Mouse (Mus musculus) cerebellum, adult 2 months (tissue): ENCODE results near the gene Nkpd1. TPM values are rescaled to one million over a fixed set of nuclear protein-coding genes. Genes with fewer than 3 reads are reported as not detected.
"Not testable (repeated sequence)": the region's sequence is repeated elsewhere in the genome, so short reads cannot be mapped to it uniquely, and the experiment has no call there.

Experiments used
- DNase-seq, 2 experiments: peaks; one replicate each; pipeline ENCODE4 v3.0.0; 2021
- H3K27ac ChIP-seq: fragments of 200-500 bp; 2 replicates; pipeline ENCODE4 v1.5.1; 2012; ENCODE audit warnings: low read length, control low read depth, inconsistent platforms; ENCODE audit not compliant: insufficient read depth
- H3K27me3 ChIP-seq: fragments of 200-500 bp; 2 replicates; pipeline ENCODE4 v1.6.1; 2012; ENCODE audit warnings: inconsistent platforms, mild to moderate bottlenecking, low read length, moderate library complexity; ENCODE audit not compliant: control insufficient read depth, insufficient read depth
- H3K4me1 ChIP-seq: fragments of 200-500 bp; 2 replicates; pipeline ENCODE4 v1.6.1; 2011; ENCODE audit warnings: low read length; ENCODE audit not compliant: control insufficient read depth, insufficient read depth
- H3K4me3 ChIP-seq: fragments of 200-500 bp; replicated peaks from 2 replicates; pipeline ENCODE3; 2011; ENCODE audit warnings: mild to moderate bottlenecking, low read depth, low read length, control low read depth; ENCODE audit not compliant: insufficient read depth
- CTCF ChIP-seq: fragments of 200-500 bp; IDR thresholded peaks from 2 replicates; pipeline ENCODE4 v1.5.1; 2011; ENCODE audit warnings: low read depth, mild to moderate bottlenecking, control low read depth, low read length, moderate library complexity, borderline replicate concordance; ENCODE audit not compliant: insufficient read depth
- POLR2A ChIP-seq: fragments of 200-500 bp; IDR thresholded peaks from 2 replicates; pipeline ENCODE4 v1.6.1; 2011; ENCODE audit warnings: low read length, control low read depth, borderline replicate concordance; ENCODE audit not compliant: insufficient read depth
- WGBS: fragments of 180-500 bp; shearing (Covaris S2); methylation state at CpG from one replicate; pipeline ENCODE4 v1.1.7; 2018; 5-methylcytosine and 5-hydroxymethylcytosine counted together
- polyA plus RNA-seq: library from polyadenylated mRNA; depleted of rRNA; stranded (reverse); fragments of >200 nt; gene quantifications from 2 replicates; pipeline ENCODE4 v1.2.3, GENCODE M21; 2012

Gene Nkpd1
- polyA plus RNA-seq, 1 experiment, result 1.8 TPM

DNA sequence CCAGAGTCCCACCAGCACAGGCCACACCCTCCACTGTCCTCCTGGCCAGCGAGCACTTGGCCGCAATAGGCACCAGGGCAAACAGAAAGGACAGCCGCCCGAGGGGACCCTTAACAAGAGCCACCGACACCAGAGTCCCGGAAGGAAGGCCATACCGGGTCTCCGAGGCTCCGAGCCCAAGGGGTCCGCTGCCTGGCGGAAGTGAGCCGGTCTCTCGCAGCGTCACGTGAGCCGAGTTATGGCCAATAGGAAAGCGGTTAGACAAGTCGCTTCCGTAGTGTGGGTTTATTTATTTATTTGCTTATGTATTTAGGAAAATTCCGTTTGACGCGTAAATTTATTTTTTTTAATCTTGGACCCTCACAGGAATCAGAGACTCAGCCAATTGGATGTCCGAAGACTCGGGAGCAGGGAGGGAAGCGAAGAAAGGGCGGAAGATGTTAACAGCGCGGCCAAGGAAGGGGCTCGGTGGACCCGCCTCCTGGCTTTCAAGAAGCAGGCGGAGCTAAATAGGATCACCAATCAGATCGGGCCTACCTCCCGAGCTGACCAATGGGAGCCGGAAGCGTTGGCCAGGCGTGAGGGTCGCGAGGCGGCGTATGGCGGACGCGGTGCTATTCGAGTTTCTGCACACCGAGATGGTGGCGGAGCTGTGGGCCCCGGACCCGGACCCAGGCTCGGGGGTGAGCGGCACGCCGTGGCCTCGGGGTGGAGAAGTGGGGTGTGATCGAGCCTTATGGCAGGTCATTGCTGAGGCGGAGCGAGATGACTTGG is 9.3 kb upstream of the Nkpd1 start, which contains the start of the genes Bloc1s3 and Trappc6a:
TSS of gene Bloc1s3 (minus strand) at position 218 of the 774 bp plus-strand sequence.
TSS of gene Trappc6a (plus strand) at position 246 of the 774 bp plus-strand sequence.
- H3K27ac ChIP-seq, result peak within 1 kb of the TSS; percentile 29; the same call in 1 of the 2 replicates
- under 1% methylated on average over 56 of the region's 56 CpGs for WGBS

DNA sequence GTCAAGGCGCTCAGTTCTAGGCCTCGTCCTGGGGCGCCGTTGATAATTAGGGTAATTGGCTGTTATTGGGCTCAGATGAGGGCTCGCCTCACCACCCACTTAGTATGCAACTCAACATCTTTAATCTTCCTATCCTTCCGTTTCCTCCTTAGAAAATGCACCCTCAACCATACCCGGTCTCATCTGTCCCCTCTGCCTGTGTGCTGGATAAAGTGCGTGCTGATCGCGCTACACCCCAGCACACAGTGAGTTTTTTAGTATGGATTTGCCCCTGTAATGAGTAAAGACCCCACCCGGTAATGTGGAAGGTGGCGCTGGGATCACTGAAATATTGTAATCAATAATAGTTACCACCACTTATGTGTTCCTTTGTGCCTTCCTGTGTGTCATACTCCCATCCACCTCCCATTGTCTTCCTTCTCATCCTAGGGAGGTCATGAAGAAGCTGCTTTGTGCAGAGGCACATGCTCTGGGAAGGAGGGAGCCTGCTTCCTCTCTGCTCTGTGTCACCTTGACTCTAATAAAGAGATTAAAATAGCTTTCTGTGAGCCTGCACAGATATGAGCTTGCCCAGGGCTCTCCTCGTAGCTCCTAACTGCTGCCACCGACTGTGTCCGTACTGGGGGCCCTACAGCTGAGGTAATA is 8.6 kb upstream of the Nkpd1 start:
- no peaks in the 10 kb centered on the region for H3K27me3 ChIP-seq
- peak overlapping the region; percentile 94 for H3K4me3 ChIP-seq
- WGBS, result 3% methylated on average over 15 of the region's 15 CpGs
- H3K4me1 ChIP-seq, result 0 out of 2 replicates have a peak, but pooled peaks cover 4% of the 10 kb centered on the region
- peak overlapping the region; percentile 29; the same call in 1 of the 2 replicates for H3K27ac ChIP-seq
- DNase-seq, result no peak
- TF ChIP-seq CTCF (no peak), POLR2A (no peak)

More for the DNA sequence above, 9.3 kb upstream of the Nkpd1 start, which contains the start of the genes Bloc1s3 and Trappc6a:
- peak within 1 kb of the TSS; percentile 94 for H3K4me3 ChIP-seq
- peaks cover 7% of the 10 kb centered on the region; the same call in 1 of the 2 replicates for H3K4me1 ChIP-seq
- TF ChIP-seq CTCF (no peak), POLR2A (peak; percentile 51; the same call in 1 of the 2 replicates)
- no peaks in the 10 kb centered on the region for H3K27me3 ChIP-seq
- DNase-seq, result peak; percentile 94 to 95

DNA sequence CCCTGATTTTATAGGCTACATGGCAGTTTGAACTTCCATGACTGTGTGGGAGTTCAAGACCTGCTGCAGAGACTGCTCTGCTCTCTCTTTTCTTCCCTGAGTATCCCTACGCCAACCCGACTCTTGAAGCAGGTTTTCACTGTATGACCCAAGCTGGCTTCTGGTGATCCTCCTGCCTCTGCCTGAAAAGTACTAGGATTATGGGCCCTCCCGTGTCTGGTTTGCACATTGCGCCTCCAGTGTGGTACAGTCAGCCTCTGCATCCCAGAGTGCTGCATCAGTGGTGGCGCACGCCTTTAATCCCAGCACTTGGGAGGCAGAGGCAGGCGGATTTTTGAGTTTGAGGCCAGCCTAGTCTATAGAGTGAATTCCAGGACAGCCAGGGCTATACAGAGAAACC is 7.9 kb upstream of the Nkpd1 start:
- Histone ChIP-seq H3K4me1 (0 out of 2 replicates have a peak, but pooled peaks cover 4% of the 10 kb centered on the region), H3K27ac (no peak overlapping the region), H3K27me3 (no peaks in the 10 kb centered on the region), H3K4me3 (no peak overlapping the region)
- TF ChIP-seq POLR2A (no peak), CTCF (no peak)
- no peak for DNase-seq
- WGBS, result 93% methylated on average over 7 of the region's 7 CpGs

DNA sequence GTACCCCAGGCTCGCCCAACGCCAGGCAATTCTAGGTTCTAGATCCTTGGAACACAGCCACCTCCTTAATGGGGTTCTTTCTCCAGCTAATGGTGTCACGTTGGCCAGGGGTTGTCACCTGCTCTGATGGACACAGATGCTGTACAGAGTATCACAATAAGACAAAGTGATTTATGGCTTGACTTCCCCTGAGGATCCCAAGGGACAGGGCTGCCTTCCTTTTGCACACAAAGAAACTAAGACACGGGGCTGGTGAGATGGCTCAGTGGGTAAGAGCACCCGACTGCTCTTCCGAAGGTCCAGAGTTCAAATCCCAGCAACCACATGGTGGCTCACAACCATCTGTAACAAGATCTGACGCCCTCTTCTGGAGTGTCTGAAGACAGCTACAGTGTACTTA is 5.7 kb upstream of the Nkpd1 start:
- 83% methylated on average over 6 of the region's 7 CpGs for WGBS
- not testable (repeated sequence) for H3K4me1 ChIP-seq, H3K27ac ChIP-seq, H3K27me3 ChIP-seq, H3K4me3 ChIP-seq, DNase-seq

DNA sequence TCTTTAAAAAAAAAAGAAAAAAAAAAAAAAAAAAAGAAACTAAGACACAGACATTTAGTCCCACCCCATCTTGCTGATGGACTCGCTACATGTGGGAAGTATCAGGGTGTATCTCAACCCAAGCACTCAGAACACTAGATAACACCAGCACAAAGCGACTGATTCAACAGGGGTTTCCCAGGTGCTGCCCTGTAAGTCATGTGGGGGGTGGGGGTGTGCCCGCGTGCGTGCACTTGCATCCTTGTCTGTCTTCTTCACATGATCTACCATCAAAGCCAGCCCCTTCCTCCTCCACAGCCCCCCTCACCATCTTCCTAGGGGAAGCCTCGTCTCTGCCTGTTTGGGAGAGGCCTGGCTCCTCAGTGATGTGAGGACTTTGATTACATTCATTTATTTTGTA is 5.3 kb upstream of the Nkpd1 start:
- H3K4me1 ChIP-seq, result peaks cover 8% of the 10 kb centered on the region
- no peak for DNase-seq
- WGBS, result 81% methylated on average over 6 of the region's 6 CpGs
- no peak overlapping the region for H3K4me3 ChIP-seq
- no peak for TF ChIP-seq POLR2A
- TF ChIP-seq CTCF, result no peak
- H3K27ac ChIP-seq, result no peak overlapping the region
- no peaks in the 10 kb centered on the region for H3K27me3 ChIP-seq

DNA sequence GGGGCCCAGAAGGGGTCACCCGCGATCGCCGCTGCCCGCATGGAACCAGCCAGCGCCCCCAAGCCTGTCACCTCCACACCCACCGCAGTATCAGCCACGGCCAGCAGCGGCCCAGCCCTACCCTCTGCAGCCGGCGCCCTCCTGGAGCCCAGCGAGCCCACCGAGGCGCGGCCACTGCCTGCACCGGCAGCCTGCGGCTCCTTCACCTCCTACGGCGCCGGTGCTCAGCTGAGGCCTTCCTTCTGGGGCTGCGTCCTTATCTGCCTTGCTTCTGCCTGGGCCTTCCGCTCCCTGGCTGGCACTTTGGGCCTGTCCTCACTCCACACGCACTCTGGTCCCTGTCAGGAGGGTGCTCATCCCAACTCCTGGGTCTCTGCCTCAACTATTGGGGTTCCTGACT is 2.4 kb downstream of the Nkpd1 start:
- no peak for DNase-seq
- no peak overlapping the region for H3K4me3 ChIP-seq
- peaks cover 3% of the 10 kb centered on the region; the same call in 1 of the 2 replicates for H3K27me3 ChIP-seq
- H3K4me1 ChIP-seq, result peaks cover 21% of the 10 kb centered on the region
- WGBS, result 16% methylated on average over 23 of the region's 23 CpGs
- TF ChIP-seq CTCF (no peak), POLR2A (no peak)
- H3K27ac ChIP-seq, result no peak overlapping the region

DNA sequence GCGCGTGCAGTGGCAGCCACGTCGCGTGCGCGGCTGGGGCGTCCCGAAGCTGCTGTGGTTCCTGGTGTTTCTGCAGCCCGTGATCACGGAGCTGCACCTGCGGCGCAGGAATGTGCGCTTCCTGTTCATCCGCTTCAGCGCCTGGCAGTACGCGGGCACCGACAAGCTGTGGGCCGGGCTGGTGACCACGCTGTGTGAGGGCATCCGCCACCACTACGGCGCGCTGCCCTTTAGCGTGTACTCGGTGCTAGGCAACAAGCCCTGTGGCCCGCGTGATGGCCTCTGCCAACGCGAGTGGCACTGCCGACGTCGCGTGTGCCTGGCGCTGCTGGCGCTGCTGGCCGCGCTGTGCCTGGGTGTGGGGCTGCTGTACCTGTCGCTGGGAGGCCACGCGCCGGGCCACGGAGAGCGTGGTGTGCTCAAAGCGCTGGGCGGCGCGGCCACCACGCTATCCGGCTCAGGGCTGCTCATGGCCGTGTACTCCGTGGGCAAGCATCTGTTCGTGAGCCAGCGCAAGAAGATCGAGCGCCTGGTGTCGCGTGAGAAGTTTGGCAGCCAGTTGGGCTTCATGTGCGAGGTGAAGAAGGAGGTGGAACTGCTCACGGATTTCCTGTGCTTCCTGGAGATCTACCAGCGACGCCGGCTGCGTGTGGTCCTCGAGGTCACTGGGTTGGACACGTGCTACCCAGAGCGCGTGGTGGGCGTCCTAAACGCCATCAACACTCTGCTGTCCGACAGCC is 5.5 kb downstream of the Nkpd1 start:
- peaks cover 15% of the 10 kb centered on the region for H3K4me1 ChIP-seq
- DNase-seq, result no peak
- no peak for TF ChIP-seq CTCF
- no peak for TF ChIP-seq POLR2A
- no peak overlapping the region for H3K4me3 ChIP-seq
- H3K27me3 ChIP-seq, result peaks cover 3% of the 10 kb centered on the region; the same call in 1 of the 2 replicates
- WGBS, result 3% methylated on average over 72 of the region's 72 CpGs
- H3K27ac ChIP-seq, result no peak overlapping the region

DNA sequence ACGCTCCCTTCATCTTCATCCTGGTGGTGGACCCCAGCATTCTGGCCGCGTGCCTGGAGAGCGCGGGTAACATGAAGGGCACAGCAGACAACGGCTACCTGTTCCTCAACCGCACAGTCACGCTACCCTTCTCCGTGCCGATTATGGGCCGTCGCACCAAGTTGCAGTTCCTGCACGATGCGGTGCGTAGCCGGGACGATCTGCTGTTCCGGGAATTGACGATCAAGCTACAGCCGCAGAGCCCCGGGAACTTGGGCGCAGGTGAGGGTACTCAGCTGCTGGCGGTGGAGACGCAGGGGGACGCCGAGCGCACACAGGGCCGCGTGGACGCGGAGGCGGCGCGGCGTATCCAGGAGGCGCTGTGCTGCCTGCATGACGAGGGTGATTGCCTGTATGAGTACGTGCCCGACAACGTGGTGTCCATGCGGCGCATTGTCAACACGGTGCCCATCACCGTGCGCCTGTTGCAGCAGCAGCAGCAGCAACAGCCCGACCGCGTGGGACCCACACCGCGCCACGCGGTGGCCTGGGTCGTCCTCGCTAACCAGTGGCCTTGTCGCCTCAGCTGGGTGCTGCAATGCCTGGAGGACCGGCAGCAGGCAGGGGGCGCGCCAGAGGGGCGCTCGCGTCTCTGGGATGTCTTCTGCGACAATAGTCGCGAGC is 6.2 kb downstream of the Nkpd1 start:
- under 1% methylated on average over 64 of the region's 64 CpGs for WGBS
- Histone ChIP-seq H3K27ac (no peak overlapping the region), H3K4me3 (no peak overlapping the region), H3K4me1 (peaks cover 15% of the 10 kb centered on the region), H3K27me3 (peaks cover 3% of the 10 kb centered on the region; the same call in 1 of the 2 replicates)
- DNase-seq, result peak in 1 of 2 experiments; percentile 44
- TF ChIP-seq POLR2A (no peak), CTCF (peak; percentile 16; the same call in 1 of the 2 replicates)
